Mouse (Mus musculus) forebrain, embryonic 14.5 days (tissue): Measurements from ENCODE around the gene Hira. TPM values are rescaled to one million over a fixed set of nuclear protein-coding genes. Genes with fewer than 3 reads are reported as not detected.

Experiments
- polyA plus RNA-seq: library from polyadenylated mRNA; unstranded; fragments of >200 nt; fragmentation: Nextera tagmentation; extraction: Ambion mirVana; gene quantifications from 2 replicates; pipeline ENCODE4 v1.2.1, GENCODE M21; 2014

Hira gene
- polyA plus RNA-seq, 1 experiment from 2014 or later, result 20.2 TPM

Other genes with a start within 250 kb of the Hira start
- 138 and 177 TPM in 2 replicates for gene Sept5, start 247.1 kb upstream of the Hira start, polyA plus RNA-seq
- 92.0 and 98.2 TPM in 2 replicates for gene Cldn5, start 100.2 kb upstream of the Hira start, polyA plus RNA-seq
- 69.1 and 69.5 TPM in 2 replicates for gene Ufd1, start 65.3 kb upstream of the Hira start, polyA plus RNA-seq
- 30.3 and 34.1 TPM in 2 replicates for gene Cdc45, start 65.0 kb upstream of the Hira start, polyA plus RNA-seq
- gene 2510002D24Rik, start 40.5 kb upstream of the Hira start, polyA plus RNA-seq, result 11.2 and 15.9 TPM in 2 replicates
- gene Gm28539, start 40.5 kb upstream of the Hira start, polyA plus RNA-seq, result not detected in 2 replicates
- 54.0 and 56.7 TPM in 2 replicates for gene Mrpl40, start 175 bp upstream of the Hira start, polyA plus RNA-seq